Mouse (Mus musculus) cerebellum, postnatal 36 days (tissue): ENCODE results near the gene P2rx2.
A peak's percentile ranks its signal among the peaks of the same experiment; 100 is the strongest.

Experiments
- DNase-seq, 2 experiments: peaks; one replicate each; pipeline ENCODE4 v3.0.0; 2021 to 2022; ENCODE audit warnings: mixed read lengths in 2 of 2

P2rx2 gene

GRCm38 (mm10) chr5:110342648-110343284 lies at the start of gene P2rx2:
P2rx2 (minus strand) TSS chr5:110343212.
- DNase-seq, result peak; percentile 38 to 46

GRCm38 (mm10) chr5:110392727-110393126 lies 49.7 kb upstream of the P2rx2 start:
- DNase-seq, result peak; percentile 79 to 81

DNA sequence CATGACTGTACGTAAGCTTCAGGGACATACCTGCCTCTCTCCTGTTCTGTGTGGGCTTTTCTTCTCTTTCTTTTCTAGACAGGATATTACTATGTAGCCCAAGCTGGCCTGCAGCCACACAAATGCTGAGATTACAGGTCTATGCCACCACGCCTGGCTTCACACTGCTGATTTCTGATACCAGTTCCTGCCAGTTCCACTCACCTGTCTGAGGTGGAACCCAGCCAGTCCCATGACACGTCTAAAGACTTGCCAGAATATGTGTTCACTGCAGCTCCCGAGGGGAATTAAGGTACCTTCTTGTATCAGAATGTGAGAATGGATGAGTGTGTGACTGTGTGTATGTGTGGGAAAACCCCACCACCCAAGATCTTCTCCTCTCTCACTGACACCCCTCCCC lies 47.6 kb upstream of the P2rx2 start:
- DNase-seq, result peak; percentile 75 to 77

GRCm38 (mm10) chr5:110387332-110387731 lies 44.3 kb upstream of the P2rx2 start:
- DNase-seq, result no peak

- DNase-seq, result peak; percentile 66 to 82
These were observed 43.6 kb upstream of the P2rx2 start for GRCm38 (mm10) chr5:110386371-110387330.

GRCm38 (mm10) chr5:110385263-110385662 lies 42.3 kb upstream of the P2rx2 start:
- no peak for DNase-seq

DNA sequence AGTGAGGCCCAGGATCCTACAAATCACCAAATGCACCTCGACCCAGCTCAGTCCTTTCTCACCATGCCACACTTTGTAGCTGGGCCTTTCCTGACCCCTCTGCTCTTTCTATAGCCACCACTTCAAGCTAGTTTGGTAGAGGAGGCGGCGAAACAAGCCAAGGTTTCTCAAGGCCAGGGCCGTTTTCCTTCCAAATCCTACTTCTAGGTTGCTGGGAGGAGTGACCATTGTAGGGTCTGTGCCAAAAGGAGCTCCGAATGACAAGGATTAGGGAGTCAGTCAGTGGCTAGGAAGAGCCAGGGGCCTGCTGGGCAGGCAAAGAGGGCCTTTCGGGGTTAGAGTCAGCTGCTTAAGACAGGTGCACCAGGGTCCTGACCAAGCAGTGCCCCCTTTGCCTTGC lies 41.5 kb upstream of the P2rx2 start:
- DNase-seq, result no peak

DNA sequence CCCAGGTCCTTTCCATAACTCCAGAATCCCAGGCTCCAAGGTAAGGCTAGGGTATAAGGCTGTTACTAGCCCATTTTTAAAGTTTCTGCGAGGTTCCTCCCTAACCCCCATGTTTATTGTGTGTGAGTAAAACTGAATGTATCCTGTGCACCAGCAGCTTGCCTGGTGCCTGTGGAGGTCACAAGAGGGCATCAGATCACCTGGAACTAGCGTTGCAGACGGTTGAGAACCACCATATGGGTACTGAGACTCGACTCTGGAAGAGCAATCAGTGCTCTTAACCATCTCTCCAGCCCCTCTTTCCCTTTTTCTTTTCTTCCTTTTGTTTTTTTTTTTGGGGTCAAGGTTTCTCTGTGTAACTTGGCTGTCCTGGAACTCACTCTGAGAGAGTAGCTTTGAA lies 36.8 kb upstream of the P2rx2 start:
- DNase-seq, result no peak

GRCm38 (mm10) chr5:110379086-110379485 lies 36.1 kb upstream of the P2rx2 start:
- no peak for DNase-seq

DNA sequence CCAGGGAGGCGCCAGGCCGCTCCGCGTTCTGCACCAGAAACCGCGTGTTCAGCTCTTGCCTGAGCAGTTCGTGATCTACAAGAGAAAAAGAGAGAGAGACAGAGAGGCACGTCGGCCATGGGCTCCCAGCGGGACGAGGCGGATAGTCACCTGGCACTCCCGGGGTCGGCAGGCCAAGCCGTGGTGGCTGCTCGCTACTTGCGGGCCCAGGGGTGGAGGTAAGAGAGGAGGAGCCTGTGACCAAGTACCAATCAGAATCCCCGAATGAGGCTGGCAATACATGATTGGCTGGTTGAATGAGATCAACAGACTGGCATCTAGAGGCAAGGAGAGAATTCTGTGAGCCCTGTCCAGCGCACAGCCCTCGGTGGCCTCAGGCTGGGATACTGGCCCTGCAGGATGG lies 35.2 kb upstream of the P2rx2 start:
- no peak for DNase-seq

DNA sequence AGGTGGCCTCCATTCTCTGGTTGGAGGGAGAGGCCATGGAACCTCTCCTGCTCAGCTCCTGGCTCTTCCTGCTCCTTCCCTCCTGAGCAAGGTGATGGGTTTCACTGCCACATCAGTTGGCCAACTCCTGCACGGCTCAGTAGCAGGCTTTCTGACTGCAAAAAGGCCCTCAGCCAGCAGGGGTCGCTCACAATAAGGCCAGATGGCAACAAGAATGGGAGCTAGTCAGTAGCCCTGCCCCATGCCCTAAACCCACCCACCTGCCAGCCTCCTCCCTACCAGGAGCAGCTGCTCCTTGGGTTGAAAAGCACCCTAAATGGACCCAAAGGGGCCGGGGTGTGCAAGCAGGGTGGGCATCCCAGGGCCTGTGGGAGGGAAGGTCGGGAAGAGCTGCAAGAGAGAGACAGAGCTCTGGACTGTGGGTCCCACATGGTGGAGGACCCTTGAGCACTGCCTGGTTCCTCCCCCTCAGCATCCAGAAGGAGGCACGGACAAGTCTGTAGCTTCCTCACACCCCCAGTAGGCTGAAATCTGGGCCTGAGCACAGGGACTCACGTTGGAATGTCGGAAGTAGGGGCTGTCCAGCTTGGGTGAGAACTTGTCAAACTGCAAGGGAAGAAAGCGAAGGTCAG lies 33.9 kb upstream of the P2rx2 start:
- peak; percentile 92 to 93 for DNase-seq

DNA sequence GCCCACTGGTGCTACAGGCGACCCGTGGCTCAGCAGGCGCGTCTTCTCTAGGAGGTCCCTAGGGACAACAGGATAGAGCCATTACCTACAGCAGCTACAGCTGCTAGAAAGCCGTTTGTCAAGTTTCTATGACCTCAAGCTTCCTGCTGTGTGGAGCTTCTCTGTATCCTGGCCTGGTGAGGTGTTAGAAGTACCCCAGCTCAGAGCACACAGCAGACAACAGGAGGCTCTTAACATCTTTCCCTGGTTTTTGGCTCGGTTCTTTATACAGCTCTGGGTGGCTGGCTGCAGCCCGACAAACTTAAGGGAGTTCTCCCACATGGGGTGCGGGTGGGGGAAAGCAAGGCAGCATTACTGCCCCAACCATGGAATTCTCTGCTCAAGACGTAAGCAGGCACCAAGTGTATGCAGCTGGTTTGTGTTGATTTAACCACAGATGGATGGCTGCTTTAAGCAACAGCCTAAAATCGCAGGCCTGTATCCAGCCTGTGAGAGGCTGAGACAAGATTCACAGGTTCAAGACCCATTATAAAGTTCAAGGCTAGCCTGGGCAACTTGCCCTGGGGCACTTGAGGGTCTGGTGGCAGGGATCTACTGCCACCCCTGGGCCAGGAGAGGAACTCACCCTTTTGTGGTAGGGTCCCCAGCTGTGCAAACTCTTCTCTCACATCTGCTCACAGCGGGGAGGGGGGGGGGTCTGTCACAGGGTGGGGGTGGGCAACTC lies 21.0 kb upstream of the P2rx2 start:
- DNase-seq, result no peak

- peak; percentile 51 to 58 for DNase-seq
These were observed 20.3 kb upstream of the P2rx2 start for GRCm38 (mm10) chr5:110363179-110363821.

GRCm38 (mm10) chr5:110362813-110363178 lies 19.8 kb upstream of the P2rx2 start:
- no peak for DNase-seq

GRCm38 (mm10) chr5:110361465-110361864 lies 18.5 kb upstream of the P2rx2 start:
- no peak for DNase-seq

DNA sequence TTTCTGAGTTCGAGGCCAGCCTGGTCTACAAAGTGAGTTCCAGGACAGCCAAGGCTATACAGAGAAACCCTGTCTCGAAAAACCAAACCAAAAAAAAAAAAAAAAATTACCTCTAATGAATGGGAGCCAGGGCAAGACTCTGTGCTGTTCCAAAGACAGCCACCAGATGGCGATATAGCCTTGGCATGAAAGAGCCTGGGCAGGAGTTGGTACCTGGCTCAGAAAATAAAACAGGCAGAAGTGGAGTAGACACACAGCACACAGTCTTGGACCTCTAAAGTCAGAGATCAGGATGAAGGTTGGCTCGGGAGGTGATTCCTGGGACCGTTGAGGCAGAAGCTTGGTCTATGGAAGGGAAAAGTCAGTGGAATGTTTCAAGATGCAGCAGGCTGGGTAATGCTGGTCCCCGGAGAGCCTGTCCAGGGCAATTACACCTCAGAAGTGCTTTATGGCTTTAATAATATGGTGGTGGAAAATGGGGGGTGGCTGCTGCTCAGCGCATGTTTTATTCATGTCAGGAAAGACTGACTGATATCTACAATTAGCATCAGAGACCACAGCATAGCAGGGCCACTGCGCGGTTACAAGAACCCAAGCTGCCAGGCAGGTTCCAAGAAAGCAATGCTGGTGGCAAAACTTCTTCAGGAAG lies 14.6 kb upstream of the P2rx2 start:
- DNase-seq, result peak; percentile 85 to 94

- DNase-seq, result peak; percentile 42 to 44
These were observed 11.7 kb upstream of the P2rx2 start for GRCm38 (mm10) chr5:110354716-110355115.

- no peak for DNase-seq
These were observed 4.0 kb upstream of the P2rx2 start for GRCm38 (mm10) chr5:110347006-110347405.

GRCm38 (mm10) chr5:110345553-110345952 lies 2.5 kb upstream of the P2rx2 start:
- no peak for DNase-seq

GRCm38 (mm10) chr5:110344524-110344923 lies 1.5 kb upstream of the P2rx2 start, which contains the start of gene Lrcol1:
Lrcol1 (plus strand) TSS chr5:110344730.
- no peak for DNase-seq

- no peak for DNase-seq
These were observed 4.2 kb downstream of the P2rx2 start for GRCm38 (mm10) chr5:110338792-110339191.

GRCm38 (mm10) chr5:110330508-110330907 lies 12.5 kb downstream of the P2rx2 start:
- no peak for DNase-seq
